Mouse (Mus musculus): ENCODE data around the gene Fez2.

Gene Fez2

DNA sequence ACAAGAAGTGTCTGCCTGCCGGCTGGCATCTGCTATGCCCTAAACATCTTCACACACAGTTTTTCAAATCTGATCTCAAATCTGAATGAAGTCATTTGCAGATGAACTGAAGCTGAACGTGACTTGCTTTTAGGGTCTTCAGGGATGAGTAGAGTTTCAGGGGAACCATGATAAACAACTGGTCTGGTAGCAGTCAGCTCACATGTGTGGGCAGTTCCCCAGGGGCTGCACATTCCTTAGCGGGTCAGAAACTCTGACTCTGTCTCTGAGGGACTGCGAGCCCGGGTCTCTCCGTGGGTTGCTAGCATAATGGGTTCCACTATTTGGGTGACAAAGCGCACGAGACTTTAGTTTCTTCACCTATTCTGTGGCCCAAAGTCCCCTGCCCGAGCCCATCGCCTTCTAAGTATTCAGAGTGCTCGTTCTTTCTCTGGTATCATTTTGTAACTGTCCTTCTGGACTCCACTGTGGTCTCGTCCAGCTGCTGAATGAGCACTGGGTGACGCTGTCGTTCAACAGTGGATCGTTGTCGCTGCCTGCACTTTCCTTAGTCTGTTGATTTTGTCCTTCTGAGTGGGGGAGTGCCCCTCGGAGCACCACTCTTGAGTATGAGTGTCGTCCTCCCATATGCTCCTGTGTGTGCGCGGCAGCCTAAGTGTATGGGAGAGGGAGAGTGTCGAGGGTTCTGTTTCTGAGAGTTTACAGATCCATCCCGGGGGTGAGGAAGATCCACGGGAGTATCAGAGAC, 53.2 kb downstream of the Fez2 start:
- peak; percentile 89 for DNase-seq

DNA sequence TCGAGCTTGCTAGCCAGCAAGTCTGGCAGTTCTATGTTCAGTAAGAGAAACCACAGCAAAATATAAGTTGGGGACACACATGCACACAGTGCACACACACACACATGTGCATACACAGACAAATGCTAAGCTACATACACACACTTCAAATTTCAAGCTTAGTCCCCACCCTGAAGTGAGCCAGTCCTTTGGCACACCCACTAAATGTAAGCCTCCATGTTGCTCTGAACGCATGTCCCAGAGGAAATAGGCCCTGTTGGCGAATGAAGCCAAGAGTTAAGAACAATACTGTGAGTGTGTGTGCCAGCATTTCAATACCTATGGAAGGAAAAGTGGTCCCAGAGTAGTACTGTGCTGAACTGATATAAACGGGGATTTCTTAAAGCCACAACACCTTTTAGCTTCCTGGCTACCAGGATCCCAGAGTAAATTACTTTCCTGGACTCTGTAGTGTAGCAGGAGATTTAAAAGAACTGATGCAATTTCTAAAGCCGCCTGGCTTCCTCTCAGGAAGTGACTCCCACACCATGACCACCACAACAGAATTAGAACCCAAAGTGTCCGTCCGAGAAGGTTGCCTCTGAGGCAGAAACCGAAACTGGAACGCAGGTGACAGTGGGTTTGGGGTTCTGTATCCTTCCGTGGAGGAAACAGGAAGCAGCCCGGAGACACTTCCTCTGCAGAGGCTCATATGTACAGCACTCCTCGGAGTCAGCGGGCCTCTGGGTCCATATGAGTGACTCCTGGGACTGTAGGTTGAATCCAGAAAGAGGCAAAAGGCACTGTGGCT, 55.8 kb downstream of the Fez2 start:
- DNase-seq = peak; percentile 99

DNA sequence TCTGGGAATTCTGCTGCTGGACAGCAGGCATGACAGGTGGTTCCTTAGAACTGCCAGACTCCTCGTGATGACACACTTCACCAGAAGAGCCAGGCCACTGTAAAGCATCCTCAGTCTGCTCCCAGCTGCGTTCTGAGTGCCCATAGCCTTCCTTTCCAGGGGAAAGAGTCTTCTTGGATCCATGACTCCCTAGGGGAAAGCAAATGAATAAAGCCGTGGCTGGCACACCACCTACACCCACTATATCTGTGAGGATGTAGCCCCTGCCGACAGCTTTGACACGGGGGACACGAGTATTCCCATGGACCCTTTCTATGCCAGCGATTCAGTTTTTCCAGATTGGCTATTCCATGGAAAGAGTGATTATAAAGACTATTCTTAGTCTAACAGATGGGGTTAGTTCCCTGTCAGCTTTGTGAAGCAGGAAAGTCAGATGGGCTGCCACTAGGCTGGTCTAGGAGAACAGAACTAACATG, 59.7 kb downstream of the Fez2 start:
- DNase-seq = peak; percentile 68

DNA sequence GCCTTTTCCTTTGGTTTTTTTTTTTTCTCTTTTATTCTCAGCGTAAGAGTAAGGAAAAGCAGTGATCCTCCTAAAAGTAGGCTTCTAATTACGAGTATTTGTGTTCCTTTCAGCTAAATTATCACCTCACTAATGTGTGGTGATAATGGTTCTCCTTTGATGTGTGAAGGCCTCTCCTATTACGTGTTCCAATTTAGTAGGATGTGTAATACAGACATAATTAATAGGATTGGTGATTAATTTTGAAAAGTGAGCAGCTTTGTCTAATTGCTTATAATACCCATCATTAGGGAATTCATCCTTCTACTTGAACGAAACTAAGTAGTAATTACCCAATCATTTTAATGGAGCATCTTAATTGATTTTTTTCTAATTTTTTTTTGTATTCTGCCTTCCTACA, 60.2 kb downstream of the Fez2 start:
- DNase-seq = peak; percentile 2

DNA sequence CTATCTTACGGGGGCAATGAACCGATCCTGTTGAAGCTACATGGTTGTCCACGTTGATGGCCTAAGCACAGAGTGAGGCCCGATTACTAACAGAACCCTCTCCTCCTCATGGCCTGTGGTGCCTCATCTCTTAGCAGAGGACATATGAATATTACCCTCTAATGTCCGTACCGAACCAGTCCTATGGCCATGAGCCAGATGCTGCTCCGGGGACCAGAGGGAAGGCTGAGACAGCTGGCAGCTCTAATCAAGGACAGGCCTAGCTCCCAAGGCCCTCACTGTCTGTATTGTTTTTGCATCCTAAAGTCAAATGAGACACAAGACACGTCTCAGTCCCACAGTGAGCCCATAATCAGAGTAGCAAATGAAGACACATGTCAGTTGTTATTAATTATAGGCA, 62.3 kb downstream of the Fez2 start:
- DNase-seq = peak; percentile 82

DNA sequence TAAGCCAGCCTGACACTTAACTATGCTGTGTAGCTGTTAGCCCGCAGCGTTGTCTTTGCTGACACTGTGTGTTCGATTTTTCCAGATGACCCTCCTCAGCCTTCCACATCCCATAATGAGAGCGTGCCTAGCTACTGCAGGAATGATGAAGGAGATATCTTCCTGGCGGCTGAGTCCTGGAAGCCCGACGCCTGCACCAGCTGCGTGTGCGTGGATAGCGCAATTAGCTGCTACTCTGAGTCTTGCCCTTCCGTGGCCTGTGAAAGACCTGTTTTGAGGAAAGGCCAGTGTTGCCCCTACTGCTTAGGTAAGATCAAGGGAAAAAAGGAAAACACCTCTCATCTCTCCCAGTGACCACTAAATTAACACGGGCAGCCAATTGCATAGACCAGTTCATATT, 63.1 kb downstream of the Fez2 start:
- DNase-seq = peak; percentile 75

DNA sequence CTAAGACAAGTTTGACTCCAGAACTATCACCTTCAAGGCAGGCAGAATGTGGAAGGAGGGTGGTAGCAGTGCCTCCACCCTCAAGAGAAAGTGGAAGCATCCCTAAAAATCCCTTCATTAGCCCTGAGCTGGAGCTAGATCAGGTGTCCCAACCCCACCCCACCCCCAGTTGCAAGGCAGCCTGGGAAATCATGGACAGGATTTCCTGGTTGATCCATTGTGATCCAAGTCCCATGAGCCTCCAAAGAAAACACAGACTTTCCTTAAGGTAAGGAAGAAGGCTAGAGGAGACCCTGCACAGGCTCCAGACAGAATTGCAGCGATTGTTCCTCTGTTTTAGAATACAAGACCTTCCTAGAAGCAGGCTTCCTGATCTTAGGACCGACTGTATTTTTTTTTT, 63.5 kb downstream of the Fez2 start:
- peak; percentile 96 for DNase-seq

DNA sequence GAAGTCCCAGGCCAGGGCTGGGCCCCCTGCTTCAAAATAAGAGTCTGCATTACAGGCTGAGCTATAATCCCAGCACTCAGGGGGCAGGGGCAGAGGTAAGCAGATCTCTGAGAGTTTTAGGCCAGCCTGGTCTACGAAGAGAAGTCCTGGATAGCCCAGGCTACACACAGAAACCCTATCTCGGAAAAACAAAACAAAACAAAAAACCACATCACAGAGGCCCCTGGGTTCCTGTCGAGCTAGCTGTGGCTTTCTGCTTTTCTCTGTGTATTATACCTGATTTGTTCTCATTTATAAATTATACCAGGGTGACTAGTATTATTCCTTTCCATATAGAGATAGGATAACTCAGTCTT, 65.5 kb downstream of the Fez2 start:
- no peak for DNase-seq

DNA sequence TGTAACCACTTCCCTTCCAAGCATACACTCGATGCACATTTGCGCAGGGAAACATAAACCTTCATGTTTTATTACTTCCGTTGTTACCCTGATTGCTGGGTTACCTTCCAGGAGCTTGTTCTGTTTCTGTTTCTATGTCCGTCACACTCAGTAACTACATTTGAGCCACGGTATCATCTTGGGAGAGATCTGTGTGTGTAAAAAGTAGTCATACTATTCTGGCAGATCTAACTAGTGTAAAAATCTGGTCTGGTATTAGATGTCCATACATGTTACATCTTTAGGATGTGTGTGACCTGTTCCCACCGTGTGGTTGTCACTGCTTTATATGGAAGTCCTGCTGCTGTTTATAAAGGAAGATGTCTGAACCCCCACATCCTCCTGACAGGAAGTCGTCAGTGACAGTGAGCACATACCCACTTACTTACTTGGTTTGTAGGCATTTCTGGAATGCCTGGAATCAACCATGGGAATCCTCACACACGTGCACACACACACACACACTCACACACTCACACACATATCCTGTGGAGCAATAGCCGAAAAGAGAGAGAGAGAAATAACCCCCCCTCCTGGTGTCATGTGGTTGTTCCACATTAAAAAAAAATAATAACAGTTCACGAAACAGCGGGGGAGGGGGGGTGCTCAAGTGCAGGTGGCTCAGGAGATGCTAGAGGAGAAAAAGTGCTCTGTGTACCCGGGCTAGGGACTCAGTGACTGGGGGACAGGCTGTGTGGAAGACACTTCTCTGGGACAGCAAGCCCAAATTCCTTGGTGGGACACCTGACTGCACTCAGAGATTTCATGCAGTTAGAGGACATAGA, 66.1 kb downstream of the Fez2 start:
- DNase-seq = peak; percentile 83

DNA sequence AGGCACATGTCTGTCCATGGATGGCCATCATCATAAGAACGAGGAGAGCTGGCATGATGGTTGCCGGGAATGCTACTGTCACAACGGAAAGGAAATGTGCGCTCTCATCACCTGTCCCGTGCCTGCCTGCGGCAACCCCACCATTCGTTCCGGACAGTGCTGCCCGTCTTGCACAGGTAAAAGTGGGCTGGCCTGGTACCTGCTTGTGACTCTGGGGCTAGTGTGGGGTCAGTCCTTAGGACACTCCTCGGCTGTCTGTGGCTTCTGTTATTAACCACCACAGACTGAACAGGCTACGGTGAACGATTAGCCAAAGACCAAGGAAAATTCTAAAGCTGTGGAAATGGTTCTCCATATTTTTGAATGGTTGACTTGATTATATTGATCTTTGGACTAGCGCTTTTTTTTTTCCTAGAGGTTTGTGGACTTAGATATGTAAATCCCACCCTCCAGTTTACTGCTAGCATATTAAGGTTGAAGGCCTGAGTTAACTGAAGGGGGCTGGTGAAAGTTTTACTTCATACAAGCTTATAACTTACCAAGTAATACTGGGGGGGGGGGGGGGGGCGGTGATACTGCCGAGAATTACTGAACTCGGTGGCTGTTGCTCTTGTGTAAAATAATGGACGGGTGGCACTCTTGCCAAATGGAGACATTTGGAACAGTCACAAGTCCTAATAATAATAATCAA, 70.7 kb downstream of the Fez2 start:
- peak; percentile 82 for DNase-seq

DNA sequence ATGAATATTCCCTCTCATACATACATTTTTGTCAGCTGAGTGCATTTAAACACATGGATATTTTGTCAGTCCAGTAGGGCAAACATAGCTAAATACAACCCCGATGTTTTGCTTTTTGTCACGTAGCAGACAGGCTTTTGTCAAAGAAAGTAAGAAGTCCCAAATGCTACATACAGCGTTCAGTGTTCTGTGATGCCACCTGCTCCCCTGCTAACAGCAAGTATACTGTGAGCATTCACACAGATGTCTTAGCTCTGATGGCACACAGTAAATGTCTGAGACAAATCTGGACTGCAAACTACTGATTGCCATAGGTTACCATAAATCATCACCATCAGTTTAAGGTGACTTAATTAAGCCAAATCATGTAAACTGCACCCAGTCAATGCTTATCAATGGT, 74.3 kb downstream of the Fez2 start:
- DNase-seq = no peak

DNA sequence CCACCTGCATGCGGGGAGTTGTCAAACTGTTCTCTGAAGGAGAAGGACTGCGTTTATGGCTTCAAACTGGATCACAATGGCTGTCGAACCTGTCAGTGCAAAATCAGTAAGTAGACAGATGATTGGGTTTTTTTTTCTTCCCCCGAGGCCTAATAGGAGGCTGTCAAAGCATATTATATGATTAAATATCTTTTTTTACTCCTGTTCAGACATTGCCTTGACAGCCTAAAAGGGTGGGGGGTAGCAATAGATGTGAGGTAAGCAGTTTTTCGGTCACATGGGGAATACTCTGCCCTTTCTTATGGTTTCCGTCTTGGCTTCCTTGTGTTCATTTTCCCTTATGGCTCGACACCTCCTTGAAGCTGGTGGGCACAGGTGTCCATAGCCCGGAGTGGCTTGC, 82.7 kb downstream of the Fez2 start:
- DNase-seq = peak; percentile 28

DNA sequence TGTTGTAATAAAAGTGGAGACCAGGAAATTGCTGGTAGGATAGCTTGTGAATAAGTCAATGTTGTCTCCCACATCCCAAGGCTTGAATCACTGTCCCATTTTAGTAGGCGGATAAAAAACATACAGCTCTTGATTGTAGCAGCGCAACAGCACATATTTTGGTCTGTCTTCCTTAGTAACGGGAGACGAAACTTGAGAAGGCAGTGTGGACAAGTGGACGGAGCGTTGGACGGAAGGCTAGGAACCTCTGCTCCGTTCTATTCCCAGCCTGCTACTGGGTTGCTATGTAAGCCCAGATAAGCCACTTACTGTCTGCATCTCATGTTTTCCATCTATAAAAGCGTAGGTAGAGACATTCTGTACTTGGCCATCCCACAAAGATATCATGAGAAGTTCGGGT, 84.7 kb downstream of the Fez2 start:
- peak; percentile 70 for DNase-seq

DNA sequence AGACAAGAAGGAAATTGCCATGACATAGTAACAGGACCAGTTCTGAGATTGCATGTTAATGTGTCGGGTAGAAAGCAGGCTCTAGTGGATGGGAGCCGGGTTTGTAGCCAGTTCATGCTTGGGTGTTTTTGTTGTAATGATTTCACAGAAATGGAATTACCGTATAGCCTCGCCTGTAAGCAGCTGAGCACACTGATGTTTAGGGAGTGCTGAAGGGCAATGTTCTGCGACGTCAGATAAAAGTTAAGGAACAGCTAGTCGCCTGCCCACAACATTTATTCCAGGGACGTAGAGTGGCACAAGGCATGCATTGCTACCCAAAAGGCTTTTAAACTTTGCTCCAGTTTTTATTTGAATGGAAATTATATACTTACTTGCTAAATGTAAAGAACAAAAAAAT, 86.5 kb downstream of the Fez2 start:
- peak; percentile 67 for DNase-seq

DNA sequence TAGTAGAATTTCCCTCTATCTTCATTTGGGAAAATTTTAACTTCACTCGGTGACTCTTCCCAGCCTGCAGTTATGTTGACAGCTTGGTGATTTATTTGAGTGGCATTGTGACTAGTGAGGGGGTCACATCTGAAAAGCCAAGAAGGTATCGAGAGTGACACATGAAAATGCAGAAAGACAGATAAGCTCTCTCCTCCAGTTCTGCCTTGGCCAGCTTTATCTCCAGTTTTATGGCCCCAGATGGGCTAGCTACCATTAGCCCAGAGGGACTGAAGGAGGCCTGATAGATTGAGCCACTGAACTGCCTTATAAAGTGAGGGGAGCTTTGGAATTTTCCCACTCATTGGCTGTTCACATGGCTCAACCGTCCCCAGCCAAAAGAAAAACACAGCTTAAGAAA, 89.7 kb downstream of the Fez2 start:
- DNase-seq = peak; percentile 63

DNA sequence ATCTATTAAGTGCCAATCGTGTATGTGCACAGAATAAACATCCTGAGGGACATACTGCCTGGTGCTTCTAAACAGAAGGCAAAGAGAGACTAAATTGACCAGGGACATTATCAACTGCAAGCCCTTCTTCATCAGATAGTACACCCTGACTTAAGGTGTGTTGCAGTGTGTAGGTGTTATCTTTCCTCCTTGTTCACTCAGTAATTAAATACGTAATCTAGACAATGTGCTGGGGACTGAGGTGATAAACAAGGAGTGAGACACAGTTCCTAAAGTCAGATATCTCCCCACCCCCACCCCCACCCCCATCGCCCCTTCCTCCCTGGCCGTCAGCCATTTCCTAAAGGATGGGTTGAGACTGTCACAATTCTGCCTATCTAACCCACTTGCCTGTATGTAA, 90.8 kb downstream of the Fez2 start:
- no peak for DNase-seq

DNA sequence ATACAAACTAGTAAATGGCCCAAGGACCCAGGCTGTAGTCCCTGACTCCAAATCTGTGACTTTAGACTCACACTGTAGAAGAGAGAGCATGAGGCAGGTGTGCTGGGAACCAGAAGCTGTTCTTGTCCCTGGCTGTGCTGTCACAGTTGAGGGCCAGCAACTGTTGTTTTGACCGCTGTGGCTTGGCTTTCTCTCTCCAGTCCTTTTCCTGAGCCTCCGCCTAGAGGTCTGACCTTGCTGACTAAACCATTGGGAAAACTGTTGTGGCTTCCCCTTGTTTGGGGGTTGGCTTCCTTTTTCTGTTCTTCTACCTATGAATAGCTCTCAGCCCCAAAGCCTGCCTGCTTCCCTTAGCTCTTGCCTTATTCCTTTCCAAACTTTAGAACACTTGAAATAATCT, 91.6 kb downstream of the Fez2 start:
- peak; percentile 93 for DNase-seq

DNA sequence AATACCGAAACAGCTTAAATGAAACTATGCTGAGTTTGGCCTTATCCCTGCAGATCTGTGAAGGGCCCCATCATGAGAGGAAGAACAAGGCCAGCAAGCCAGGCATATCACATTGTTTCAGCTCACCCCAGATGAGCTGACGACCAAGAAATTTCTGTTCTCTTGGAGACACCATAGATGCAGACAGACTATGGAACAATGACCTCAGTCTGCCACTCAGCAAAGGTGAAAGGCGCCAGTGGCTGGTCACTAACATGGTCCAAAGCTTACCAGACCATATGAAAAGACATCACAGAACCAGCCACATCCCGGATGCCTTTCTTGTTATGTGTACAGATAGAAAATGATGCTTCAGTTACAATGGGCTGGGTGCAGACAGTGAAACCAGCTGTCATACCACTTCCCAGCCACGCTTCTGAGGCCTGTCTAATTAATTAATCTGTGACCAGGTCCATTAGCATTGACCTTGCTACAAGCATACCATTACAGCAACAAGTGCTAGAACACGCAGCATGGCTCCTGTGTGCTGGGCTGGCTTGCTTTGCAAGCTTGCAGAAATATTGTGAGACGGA, 92.1 kb downstream of the Fez2 start:
- no peak for DNase-seq

DNA sequence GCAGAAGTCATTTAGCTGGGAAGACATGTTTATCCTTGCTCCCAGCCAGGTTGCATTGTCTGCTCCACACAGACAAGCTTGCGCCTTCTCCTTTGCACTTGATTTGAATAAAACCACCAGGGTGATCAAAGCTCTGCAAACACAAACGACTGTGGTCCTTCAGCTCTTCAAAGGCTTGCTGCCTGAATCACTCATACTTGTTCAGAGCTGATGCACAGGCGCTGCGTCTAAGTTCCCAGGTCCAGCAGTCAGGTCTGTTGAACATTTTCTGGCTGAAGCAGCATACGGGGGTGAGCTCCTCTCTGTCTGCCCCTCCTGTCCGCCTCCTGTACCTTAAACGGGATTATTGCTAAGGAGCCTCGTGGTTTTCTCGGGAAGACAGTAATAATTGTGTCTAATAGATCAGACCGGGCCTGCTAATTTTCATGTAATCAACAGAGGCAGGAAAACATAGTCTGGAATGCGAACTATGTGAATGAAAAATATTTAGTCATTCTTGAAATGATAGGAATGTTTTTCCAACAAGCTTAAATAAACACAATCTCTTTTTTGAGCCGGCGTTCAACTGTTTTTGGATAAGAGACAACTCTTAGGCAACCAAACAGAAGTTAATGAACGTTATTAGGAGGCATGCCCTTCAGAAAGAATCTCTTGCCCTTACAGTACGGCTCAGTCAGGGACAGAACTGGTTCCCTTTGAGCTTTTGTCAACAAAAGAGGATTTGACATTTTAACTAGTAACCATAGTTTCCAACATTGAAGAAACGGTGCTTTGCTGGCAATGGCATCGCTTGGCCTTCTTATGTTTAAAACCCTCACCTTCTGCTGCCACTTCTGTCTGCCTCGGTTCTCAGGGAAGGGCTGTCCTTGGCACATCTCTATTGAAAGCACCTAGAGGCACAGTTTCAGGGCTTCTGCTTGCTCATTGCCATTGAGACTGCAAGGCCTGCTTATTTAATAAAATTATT, 95.3 kb downstream of the Fez2 start:
- peak; percentile 90 for DNase-seq

DNA sequence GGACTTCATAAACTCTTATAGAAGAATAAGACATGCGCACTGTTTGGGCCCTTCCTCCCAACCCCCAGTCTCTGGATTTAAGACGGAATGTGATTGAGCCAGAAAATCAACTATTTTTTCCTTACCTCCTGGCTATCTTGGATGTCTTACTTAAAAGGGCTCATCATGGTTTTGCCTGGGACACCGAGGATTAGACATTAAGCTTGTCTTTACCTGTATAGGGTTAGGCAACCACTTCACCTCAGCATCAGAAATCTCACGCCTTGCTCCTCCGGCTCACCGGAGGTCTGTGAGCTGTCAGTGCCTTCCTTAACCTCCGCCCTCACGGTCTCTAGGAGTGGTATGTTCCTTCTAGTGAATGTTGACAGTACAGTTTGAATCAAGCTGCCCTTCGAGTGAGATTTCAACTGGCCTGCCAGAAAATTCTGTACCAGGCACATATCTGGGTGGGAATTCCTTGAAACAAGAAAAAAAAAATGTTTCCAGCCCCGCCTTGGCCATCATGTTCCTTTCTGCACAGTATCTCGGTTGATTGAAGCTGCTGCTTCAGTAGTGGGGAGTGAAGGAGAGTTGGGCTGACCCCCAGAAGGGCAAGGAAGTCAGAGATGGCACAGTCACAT, 96.6 kb downstream of the Fez2 start:
- peak; percentile 95 for DNase-seq

All from heart, adult 11 months (tissue).